Mouse (Mus musculus): Measurements from ENCODE around the gene Cib4.

Gene Cib4

DNA sequence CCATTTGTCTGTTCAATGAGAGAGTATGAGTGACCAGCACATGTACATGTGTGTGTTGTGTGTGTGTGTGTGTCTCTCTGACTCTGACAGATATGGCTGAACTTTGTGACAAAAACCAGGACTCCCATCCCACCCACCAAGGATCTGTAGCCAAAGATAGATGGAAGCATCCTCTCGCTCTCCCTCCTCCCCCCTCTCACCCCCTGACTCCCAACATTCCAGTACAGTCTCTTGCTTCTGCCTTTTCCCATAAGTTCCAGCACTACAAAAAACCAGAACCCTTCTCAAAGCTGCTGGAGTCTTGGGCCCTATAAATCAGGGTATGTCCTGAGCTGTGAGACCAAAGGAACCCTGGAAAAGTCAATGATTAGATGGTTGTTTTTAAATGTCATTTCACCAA, 22.8 kb upstream of the Cib4 start:
- DNase-seq = no peak

DNA sequence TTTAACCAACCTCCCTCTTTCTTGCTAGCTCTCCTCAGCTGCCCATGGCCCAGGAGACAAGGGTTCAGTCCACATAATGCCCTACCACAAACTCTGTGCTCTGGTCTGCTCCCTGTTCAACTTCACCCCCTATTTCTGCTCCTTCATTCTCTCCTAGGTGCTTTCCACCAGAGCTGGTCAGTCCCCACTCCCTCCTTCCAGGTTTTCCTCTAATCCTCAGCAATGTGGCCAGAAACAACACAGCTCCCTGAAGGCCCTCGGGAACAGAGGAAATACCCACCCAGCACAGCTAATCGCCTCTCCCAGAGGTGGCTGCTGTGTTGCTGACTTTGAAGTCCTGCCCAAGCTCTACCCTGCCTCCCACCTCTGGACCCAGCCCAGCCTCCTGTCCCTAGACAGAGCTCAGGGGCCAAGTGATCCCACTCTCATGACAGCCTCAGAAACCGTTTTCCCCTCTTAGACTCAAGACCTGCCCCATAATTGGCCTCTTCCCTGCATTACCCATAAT, 14.4 kb upstream of the Cib4 start:
- DNase-seq = no peak

DNA sequence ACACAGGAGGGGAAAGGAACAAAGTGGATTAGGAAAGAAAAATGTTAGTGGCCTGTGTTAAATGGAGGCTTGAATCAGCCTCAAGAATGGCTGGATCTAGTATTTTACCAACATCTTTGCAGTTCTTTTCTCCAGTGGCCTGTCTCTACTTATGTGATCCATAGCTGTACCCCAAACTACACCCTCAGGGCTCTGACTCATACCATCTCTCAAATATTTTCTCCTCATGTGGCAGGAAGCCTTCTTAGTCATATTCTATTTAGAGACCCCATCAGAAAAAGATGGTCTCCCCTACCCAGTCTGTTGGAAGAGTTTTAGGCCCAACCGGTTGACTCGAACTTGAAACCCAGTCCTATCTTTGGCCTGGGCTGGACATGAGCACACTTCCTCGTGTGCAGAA, 13.8 kb upstream of the Cib4 start:
- DNase-seq = no peak

DNA sequence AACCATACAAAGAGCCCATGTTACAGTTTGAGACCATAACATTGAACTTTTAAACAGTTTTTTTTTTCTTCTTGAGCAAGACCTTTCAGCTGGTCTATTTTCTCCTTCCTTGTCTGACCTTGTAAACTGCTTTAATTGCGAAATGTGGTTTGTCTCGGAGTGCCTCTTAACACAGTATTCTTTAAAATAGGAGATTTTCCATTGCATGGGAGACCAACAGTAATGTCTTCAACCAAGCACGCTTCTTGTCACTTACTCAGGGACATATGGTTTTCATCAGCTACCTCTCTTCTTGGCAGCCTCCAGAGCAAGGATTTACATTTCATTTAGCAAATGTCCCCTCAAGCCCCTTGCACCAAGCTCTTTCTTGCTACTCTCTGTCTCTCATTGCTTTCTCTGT, 10.6 kb upstream of the Cib4 start:
- no peak for DNase-seq

DNA sequence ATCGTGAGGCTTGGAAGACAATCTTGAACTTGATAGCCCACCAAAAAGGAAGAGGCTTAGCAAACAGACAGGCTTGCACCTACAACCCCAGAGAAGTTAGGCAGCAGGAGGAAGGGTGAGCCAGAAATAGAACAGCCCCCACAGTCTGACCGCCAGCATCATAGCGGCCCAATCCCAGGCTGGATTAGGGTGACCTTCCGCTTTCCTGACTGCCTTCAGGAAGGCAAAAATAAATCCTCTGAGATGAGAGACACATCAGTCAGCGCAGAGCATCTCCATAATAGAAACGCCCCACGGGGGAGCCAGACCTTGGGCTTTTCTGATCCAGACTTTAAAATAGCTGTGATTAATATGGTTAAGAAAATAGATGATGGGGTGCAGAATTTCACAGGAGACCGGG, 9.3 kb upstream of the Cib4 start:
- DNase-seq = no peak

DNA sequence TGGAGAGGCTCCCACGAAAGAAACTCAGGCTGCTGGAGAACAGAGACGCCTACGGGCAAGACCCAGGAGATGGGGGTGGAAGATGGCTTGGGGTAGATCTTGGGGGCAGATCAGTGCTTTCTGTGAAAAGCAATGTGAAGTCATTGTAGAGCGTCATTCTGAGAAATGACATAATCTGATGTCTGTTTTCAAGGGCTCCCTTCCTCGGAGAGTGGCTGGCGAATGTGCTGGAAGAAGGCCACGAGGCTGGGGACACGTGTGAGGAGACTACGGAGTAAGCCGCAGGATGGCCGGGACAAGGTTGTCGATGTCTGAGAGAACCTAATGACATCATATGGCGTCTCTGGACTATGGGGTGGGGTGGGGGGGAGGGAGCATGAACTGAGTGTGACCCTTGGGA, 8.3 kb upstream of the Cib4 start:
- no peak for DNase-seq

DNA sequence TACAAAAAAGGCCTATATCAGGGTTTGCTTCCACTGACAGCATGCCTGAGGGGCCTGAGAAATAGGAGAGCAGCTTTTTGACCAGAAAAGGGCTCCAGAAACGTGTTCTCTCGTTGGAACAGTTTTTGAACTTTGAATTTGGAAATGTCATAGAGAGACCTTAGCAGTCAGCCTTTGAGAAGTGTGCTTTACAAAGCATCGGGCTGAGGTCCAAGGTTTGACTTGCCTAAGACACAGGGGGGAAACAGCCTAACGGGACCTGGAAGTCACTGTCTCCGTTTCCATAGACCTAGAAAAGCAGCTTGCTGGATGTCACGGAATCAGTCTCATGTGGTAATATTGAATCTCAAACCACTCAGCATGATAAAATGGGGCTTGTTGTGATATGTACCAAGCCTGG, 6.4 kb upstream of the Cib4 start:
- no peak for DNase-seq

DNA sequence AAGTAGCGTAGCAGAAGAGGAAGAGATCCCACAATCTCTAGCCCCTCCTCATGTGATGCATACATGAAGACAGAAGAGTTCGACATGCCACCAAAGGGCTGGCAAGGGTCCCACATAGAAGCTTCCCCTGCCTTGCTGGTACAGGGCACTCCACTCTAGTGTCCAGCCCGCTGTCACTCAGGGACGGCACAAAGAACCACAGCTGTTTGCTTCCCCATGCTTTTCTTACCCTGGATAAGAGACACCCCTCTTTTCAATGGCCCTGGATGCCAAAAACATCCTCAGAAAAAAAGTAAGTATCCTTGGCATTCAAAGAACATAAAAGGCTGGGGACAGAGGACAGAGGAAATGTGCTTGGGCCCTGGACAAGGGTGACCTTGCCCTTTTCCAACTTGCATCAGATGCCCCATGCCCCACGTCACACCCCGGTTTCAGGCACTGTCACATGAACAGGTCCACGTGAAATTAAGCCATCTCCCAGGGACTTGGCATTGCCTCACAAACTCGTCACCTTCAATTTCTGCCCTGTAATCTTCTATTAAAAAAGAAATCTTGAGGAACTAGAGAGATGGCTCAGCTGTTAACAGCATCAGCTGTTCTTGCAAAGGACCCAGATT, 5.5 kb upstream of the Cib4 start:
- no peak for DNase-seq

DNA sequence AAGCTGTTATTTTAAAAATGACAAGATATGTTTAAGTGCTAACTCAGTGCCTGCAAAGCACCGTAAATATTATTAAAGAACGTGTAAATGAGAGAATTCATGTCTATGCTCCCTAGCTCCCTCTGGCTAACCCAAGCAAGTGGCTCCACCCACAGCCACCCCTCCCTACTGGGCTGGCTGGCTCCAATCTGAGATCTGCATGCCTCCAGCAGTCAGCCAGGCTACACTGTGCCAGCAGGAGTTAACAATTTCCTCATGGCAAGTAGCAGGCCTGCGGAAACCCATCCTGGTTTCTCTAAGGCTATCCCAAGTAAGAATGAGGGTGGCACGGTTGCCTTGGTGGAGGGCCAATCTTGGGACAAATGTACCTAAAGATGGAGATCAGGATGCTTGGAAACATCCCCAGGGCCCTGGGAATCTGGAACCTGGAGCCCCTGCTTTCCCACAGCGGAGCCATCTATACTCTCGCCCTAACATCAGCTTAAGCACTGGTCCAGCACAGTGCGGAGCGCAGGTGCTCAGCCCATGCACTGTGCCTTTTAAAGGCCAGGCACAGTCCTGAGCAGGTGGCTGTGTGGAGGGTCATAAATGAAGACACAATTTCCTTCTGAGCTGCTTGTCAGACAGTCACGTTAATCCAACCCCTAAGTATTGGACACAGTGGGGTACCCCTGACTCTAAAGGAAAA, 4.8 kb upstream of the Cib4 start:
- no peak for DNase-seq

DNA sequence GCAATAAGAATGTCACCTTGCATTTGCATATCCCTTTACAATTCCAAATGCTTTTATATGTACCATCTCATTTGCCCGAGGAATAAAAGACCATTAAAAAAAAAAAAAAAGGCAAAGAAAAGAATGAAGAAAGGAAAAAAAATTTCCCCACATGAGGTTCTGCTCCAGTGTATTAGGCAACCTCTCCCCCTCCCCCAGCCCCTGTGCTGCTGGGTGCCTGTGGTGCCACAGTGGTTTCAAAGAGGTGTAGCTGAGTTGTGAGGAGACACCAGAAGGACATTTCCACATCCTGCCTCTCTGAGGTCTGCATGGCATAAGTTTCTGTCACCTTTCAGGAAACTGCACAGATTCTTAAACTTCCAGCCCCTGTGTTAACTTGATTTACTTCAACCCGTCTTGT, 3.0 kb upstream of the Cib4 start:
- DNase-seq = no peak

DNA sequence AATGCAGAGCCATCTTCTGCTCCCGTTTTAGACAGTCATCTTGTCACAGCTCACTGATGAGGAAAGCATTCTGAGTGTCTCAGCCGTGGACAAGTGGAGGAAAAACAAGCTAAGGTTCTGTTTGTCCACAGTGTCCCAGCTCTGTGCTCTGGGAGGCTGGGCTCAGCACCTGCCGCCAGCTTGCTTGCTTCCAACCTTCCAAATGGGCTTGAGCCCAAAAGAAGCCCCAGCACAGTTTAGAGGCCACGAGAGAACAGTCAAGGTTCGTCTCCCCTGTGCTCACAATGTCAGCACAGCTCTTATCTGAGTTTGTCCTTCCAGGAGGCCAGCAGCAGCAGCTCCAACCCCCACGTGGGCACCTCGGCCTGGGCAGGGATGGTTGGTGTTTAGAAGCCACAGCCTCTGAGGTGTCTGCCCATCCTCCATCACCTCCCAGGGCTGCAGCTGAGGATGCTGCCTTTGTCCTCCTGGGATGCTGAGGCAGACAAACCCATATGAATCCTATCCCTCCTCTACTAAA, 9.5 kb downstream of the Cib4 start:
- no peak for DNase-seq

DNA sequence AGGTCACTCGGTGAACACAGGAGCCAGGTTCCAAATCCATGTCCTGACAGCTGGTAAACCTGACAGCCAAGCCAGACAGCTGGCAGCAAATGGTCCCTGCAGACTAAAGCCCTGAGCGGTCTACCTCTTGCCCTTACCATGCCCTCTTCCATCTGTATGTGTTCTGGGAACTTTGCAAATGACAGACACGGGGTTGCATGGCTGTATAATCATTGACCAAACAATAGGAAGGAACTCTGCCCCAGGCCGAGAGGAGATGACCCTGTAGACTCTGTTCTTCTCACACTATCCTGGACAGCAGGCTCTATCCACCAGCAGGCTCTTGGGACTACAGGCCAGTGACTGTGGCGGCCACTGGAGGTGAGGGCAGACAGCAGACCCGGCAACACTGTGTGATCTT, 11.0 kb downstream of the Cib4 start:
- DNase-seq = no peak

DNA sequence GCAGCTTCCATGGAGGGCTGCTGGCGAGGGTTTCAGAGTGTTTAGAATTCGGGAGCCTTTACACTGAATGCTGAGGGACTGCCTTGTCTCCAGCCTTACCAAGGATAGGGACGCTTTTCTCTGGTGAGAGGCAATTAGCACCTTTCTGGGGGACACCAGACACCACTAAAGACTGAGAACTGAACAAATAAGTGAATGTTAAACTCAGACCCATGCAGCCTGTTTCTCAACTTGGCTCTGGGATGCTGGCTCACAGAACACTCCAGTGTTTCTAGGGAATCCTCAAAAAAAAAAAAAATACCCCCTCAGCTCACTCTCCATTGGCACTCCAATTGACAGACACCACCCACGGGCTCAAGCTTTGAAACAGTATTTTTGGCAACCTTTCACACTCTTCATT, 16.7 kb downstream of the Cib4 start:
- DNase-seq = no peak

DNA sequence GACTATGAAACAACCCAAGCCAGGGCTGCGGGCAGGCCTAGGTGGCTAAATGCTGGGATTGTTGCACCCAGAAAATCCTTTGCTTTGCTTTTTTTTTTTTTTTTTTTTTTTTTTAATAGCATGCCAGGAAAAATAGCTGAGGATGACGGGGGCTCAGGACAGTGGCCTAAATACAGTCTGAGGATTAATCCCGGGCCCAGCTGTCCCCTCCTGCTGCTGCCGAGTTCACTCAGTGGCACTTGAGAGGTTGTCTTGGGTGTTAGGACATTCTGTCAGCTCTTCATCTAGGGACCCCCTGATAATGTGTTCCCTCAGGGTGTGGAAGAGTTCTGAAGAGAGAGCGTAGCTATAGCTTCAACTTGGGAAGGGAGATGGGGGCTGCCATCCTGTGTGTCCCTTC, 18.5 kb downstream of the Cib4 start:
- no peak for DNase-seq

DNA sequence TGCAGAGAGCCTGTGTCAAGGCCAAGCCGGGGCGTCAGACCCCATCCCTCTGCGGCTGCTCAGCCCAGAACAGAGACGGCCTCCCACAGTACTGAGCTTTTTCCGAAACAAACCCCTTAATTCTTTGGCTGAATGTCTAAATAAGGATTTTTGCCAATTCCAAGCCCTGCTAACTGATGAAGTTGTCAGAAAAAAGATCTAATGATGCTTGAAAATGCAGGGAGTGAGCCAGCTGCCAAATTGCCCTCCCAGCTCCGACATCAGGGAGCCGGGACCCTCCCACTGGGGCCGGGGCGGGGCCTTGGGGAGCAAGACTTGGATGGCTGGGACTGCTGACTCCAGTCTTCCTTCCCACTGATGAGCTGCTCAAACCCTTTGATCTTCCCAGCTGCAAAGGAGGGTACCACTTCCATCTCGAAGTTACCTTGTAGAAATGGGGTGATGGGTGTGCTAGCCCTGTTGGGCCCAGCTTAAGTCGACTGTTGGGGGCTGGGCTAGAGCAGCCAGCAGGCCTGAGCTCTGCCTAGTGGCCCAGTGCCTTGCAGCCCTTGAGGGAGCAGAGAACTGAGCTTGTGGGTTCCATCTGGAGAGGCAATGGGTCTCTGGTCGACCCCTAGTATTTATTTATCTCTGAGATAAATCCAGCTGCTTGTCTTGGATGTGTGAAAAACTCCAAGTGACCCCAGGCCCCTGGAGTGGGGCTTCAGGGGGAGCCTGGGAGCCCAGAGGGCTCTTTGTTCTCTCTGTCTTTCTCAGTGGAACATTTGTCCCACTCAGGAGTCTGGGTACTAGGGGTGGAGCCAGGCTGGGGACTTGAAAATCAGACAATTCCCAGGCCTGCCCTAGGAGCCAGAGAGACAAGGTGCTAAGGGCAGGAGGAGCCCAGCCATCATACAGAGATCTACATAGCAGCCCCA, 19.5 kb downstream of the Cib4 start:
- DNase-seq = no peak

DNA sequence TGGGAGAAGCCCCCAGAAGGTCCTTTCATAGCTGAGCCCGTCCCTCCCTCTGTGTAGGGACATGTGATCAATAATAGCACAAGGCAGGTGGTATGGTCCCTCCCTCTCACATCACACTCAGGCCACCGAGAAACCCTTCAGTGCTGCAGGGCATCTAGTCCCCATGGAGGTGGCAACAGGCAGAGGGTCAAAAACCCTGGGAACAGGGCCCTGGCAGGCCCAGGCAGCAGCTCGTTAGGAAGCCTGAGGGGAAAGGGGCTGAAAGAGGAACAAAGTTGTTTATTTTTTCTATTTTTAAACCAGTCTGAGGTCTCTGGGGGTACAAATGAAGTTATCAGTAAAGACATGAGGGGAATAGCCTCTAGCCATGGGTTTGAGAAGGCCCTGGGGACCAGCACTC, 21.4 kb downstream of the Cib4 start:
- no peak for DNase-seq

DNA sequence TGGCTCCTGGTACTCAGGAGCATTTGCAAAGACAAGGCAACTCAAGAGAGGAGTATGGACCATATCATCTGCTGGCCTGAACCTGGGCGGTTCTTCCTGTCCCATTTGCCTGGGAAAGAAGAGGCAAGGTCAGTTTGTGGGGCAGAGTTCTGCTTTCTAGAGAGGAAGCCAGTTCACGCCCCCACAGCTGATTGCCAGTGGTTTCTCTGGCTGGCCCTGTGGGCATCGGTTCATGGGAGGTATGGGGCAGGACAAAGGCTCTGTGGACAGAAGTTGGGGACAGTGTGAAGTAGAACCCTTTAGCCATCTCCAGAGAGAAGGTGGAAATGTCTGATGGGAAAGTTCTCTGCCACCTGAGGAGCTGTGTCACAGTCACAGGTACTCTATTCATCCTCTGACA, 22.5 kb downstream of the Cib4 start:
- no peak for DNase-seq

DNA sequence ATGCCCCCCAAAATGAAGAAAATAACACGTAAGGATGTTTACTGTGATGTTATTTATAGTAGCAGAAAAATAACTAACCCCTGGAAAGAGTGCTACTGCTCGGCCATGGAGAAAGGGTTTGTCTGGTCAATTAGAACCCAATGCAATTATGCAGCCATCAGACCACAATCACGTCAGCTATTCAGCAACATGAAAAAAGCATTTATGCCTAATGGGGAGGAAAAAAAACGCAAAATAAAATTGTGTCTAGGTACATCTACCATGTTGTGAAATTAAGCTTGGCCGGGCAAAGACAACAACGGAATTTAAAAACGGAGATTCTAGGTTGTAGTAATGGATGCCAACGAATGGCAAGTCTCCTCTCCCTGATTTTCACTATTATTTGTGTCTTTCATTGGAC, 23.2 kb downstream of the Cib4 start:
- no peak for DNase-seq

DNA sequence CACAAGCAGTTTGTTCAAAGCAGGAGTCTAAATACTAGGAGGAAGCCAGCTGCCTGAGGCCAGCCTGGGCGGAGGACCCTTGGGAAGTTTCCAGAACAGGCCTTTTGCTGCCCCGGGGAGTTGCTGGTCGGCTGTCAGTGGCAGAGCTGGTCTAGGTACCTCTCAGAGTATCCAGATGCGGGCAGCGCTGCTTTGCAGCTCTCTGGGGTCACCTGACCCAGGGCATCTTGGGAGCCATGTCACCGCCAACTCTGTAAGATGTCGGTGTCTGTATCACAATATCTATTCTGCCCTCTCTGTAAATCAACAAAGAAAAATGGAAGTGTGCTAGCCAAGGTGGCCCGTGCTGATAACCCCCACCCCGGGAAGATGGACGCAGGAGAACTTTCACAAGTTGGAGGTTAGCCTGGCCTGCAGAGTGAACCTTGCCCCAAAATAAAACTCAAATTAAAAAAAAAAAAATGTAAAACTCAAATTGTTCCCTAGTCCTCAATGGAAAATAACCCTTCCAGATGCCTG, 25.4 kb downstream of the Cib4 start:
- DNase-seq = no peak

DNA sequence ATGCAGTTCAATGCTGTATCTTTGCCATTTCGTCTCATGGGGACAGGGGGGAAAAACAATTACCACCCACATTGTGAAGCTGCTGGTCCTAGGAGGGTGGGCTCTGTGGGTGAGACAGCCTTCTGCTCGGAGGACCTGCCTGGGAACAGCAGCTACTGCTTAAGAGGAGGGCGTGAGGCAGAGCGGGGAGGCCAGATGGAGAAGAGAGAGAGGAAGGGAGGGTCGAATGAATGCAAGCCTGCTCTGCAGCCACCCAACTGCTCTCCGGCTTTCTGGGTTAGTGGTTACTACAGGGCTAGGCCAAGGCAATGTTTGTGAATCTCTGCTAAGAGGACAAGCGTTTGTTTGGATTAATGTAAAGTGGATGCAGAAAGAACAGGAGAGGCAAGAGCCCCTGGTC, 26.1 kb downstream of the Cib4 start:
- DNase-seq = no peak

DNA sequence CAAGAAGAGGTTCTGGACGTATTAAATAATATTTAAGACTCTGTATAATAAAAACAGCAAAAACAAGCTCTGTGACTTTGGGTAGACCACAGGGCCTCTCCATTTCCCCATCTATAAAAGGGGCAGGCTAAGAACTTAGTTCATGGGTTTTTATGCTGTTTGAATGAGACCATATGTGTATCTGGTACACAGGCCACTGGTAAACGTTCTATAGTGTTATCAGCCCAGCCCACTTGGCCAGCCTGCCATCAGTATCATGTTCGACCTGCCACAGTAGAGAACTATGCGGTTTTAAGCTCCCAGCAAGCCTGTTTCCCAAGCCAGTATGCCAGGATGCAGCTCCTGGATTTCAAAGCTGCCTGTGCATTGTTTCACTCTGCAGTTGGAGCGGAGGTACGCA, 27.1 kb downstream of the Cib4 start:
- DNase-seq = no peak

DNA sequence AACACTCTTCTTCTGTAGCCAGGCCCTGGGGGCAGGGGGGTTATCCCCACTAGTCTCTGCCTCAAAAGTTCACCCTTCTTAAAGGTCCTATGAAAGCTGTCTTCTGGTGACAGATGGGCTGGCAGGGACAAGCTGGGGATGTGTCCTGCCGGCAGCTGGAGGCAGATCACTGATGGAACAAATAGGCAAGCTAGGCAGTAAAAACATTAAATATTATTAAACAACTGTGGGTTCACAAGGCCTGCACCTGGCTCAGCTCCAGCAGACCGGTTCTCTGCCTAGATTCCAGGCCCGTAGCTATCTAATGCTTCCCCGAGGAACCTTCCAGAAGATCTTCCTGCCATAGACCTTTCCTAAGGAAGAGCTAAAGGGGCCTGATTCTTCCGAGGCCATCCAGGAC, 27.5 kb downstream of the Cib4 start:
- DNase-seq = no peak

DNA sequence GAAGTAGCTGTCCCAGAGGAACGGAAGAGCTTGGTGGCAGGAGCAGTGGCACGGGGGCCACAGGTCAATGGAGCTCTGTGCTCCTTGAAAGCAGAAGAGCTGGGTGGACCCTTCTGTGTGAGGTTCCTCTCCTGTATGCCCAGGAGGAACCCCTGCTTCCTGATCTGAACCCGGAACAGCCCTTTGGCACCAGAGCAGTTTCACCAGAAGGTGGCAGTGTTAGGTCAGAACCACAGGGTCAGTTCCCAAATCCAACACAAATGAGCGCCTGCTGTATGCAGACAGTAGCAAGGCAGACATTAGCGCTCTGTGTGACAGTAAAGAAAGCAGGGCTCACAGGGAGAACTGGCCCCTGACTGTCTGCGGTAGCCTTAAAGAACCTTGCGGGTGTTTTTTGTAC, 29.3 kb downstream of the Cib4 start:
- peak; percentile 31 for DNase-seq

DNA sequence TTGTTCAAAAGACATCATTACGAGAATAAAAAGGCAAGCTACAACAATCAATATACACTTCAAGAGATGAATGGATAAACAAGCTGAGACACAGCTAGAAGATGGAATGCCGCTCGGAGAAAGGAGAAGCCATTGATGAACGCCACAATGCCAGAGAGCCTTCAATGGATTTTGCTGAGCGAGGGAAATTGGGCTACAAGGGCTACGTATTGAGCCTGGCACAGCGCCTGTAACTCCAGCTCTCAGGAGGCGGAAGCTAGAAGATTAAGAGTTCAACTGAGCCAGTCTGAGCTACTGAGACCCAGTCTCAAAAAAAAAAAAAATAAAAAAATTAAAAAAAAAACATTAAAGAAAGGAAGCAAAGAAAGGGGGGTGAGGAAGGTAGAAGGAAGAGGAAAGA, 32.5 kb downstream of the Cib4 start:
- DNase-seq = no peak
